Mouse (Mus musculus) limb, embryonic 13.5 days (tissue): ENCODE data around the gene Aqp1. TPM values are rescaled to one million over a fixed set of nuclear protein-coding genes. Genes with fewer than 3 reads are reported as not detected.
A peak's percentile ranks its signal among the peaks of the same experiment; 100 is the strongest.

Experiments
- ATAC-seq: fragments of 200-750 bp; cut with Nextera tagmentation; 2 replicates; pipeline ENCODE4 v1.8.0; 2017; ENCODE audit warnings: low read depth, moderate number of reproducible peaks, moderate TSS enrichment; ENCODE audit not compliant: low FRiP score
- H3K27ac ChIP-seq: fragments of 300-500 bp; sonication (generic); 2 replicates; pipeline ENCODE4 v1.5.1; 2015; ENCODE audit warnings: inconsistent platforms, mild to moderate bottlenecking, moderate library complexity
- H3K27me3 ChIP-seq: fragments of 300-500 bp; sonication (generic); 2 replicates; pipeline ENCODE4 v1.6.1; 2015; ENCODE audit warnings: mild to moderate bottlenecking, inconsistent platforms
- H3K36me3 ChIP-seq: fragments of 300-500 bp; sonication (generic); 2 replicates; pipeline ENCODE4 v1.6.1; 2015; ENCODE audit warnings: inconsistent platforms, mild to moderate bottlenecking, moderate library complexity
- H3K4me1 ChIP-seq: fragments of 300-500 bp; sonication (generic); 2 replicates; pipeline ENCODE4 v1.6.1; 2015; ENCODE audit warnings: inconsistent platforms
- H3K4me2 ChIP-seq: fragments of 300-500 bp; sonication (generic); replicated peaks from 2 replicates; pipeline ENCODE4 v1.6.1; 2015; ENCODE audit warnings: inconsistent platforms, mild to moderate bottlenecking, moderate library complexity
- H3K4me3 ChIP-seq: fragments of 300-500 bp; sonication (generic); 2 replicates; pipeline ENCODE4 v1.5.1; 2015; ENCODE audit warnings: moderate library complexity, mild to moderate bottlenecking, inconsistent platforms
- H3K9ac ChIP-seq: fragments of 300-500 bp; sonication (generic); 2 replicates; pipeline ENCODE4 v1.6.1; 2015; ENCODE audit warnings: mild to moderate bottlenecking, inconsistent platforms
- H3K9me3 ChIP-seq: fragments of 300-500 bp; sonication (generic); 2 replicates; pipeline ENCODE4 v1.6.1; 2016; ENCODE audit warnings: inconsistent platforms
- WGBS: fragments of 180-500 bp; shearing (Covaris S2); methylation state at CpG from one replicate; pipeline ENCODE4 v1.1.7; 2015; 5-methylcytosine and 5-hydroxymethylcytosine counted together
- polyA plus RNA-seq: library from polyadenylated mRNA; unstranded; fragments of >200 nt; fragmentation: Nextera tagmentation; extraction: Ambion mirVana; gene quantifications from 2 replicates; pipeline ENCODE4 v1.2.1, GENCODE M21; 2015

Gene Aqp1
- polyA plus RNA-seq, 1 experiment from 2014 or later = 33.9 TPM

DNA sequence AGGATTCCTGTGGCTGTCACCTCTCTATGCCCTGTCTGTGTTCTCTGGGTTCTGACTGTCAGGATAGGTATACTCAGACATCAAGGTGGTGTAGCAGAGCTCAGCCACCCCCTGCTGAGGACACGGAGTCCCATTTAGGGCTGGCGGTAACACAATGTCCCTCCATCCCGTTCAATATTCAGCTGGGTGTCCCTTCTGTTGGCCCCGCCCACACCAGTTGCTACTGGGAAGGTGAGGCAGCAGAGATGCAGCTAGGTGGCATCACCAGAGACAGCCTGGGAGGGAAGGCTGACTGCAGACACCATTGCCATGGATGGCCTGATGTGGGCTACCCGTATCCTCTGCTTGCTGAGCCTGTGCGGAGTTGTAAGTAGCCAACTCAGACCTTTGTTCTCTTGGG lies 39.8 kb downstream of the Aqp1 start, which contains the start of gene Ghrhr:
Gene Ghrhr, plus strand, starts transcription at position 220 of the 400 bp plus-strand sequence.
- no peaks in the 10 kb centered on the region for H3K27me3 ChIP-seq
- WGBS = 76% methylated on average over 6 of the region's 6 CpGs
- H3K27ac ChIP-seq = no peak within 1 kb of the TSS
- ATAC-seq = no peak
- no peak within 1 kb of the TSS for H3K4me2 ChIP-seq
- H3K4me3 ChIP-seq = no peak within 1 kb of the TSS
- H3K36me3 ChIP-seq = no peaks in the 10 kb centered on the region
- H3K9ac ChIP-seq = no peak within 1 kb of the TSS
- no peaks in the 10 kb centered on the region for H3K9me3 ChIP-seq
- H3K4me1 ChIP-seq = peaks cover 11% of the 10 kb centered on the region; the same call in 1 of the 2 replicates

DNA sequence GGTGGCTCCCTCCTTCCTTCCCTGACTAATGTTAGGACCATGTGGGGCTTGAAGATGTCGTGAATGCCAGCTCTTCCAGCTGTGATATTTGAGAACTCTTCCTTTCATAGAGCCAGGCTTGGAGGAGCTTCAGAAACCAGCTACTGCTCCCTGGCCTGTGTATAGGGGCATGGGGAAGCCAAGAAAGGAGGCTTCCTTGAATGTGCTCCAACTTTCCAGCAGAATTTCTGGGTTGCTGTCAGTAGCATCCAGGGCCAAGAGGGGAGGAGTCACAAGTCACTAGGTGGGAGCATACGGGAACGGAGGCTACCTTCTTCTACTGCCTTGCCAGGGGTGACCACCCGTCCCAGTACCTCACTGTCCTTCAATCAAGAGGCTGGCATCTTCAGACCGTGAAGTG lies 40.3 kb downstream of the Aqp1 start:
- Histone ChIP-seq H3K4me2 (no peak overlapping the region), H3K36me3 (no peaks in the 10 kb centered on the region), H3K9ac (no peak overlapping the region), H3K4me3 (no peak overlapping the region), H3K27ac (no peak overlapping the region), H3K27me3 (no peaks in the 10 kb centered on the region), H3K9me3 (no peaks in the 10 kb centered on the region), H3K4me1 (peaks cover 11% of the 10 kb centered on the region; the same call in 1 of the 2 replicates)
- 75% methylated on average over 5 of the region's 5 CpGs for WGBS
- no peak for ATAC-seq

DNA sequence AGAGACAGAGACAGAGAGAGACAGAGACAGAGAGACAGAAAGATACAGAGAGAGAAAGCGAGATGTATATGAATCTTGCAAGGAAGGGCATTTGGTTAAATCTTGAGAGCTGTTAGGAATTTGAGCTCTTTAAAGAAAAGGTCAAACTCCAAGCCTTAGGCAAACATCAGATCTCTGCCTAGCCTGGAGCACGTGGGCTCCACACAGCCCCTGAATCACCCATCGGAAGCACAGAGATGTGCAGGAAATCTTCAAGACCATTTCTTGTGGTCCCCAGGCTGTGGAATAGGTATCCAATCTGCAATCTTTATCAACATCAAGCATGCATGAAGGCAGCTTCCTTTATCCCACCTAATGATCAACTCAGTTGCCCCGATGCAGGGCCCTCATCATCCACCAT lies 41.2 kb downstream of the Aqp1 start:
- 88% methylated on average over 4 of the region's 4 CpGs for WGBS
- Histone ChIP-seq H3K36me3 (no peaks in the 10 kb centered on the region), H3K9me3 (no peaks in the 10 kb centered on the region), H3K9ac (no peak overlapping the region), H3K27me3 (no peaks in the 10 kb centered on the region), H3K4me3 (no peak overlapping the region), H3K27ac (no peak overlapping the region), H3K4me1 (peaks cover 11% of the 10 kb centered on the region; the same call in 1 of the 2 replicates), H3K4me2 (no peak overlapping the region)
- no peak for ATAC-seq

GRCm38 (mm10) chr6:55379641-55380335 lies 43.6 kb downstream of the Aqp1 start:
- ATAC-seq = no peak
- H3K27me3 ChIP-seq = no peaks in the 10 kb centered on the region

GRCm38 (mm10) chr6:55381966-55382365 lies 45.7 kb downstream of the Aqp1 start:
- 83% methylated on average over 4 of the region's 4 CpGs for WGBS
- Histone ChIP-seq H3K4me3 (no peak overlapping the region), H3K9ac (no peak overlapping the region), H3K4me1 (no peaks in the 10 kb centered on the region), H3K36me3 (no peaks in the 10 kb centered on the region), H3K4me2 (no peak overlapping the region), H3K27ac (no peak overlapping the region), H3K27me3 (no peaks in the 10 kb centered on the region), H3K9me3 (no peaks in the 10 kb centered on the region)
- no peak for ATAC-seq

More at GRCm38 (mm10) chr6:55379641-55380335, 43.6 kb downstream of the Aqp1 start:
- 36% methylated on average over 3 of the region's 3 CpGs for WGBS
- H3K36me3 ChIP-seq = no peaks in the 10 kb centered on the region
- H3K9me3 ChIP-seq = no peaks in the 10 kb centered on the region
- no peak overlapping the region for H3K4me3 ChIP-seq
- no peak overlapping the region for H3K4me2 ChIP-seq
- H3K9ac ChIP-seq = no peak overlapping the region
- H3K4me1 ChIP-seq = peaks cover 7% of the 10 kb centered on the region; the same call in 1 of the 2 replicates
- H3K27ac ChIP-seq = no peak overlapping the region

DNA sequence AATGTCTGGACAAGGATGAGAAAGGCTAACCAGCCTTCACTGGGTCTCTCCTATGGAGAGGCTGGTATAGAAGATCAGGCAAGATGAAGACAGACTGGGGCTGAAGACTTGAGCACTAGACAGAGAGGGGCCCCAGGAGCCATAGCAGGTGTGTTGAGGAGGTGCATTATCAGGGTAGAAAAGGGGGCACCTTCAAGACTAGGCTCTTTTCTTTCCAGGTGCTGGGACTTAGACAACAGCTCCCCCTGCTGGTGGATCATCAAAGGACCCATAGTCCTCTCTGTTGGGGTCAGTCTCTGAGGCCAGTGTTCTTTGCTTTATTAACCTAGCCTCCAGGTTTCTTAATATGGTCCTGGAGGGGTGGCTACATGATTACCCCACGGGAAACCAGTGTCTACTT lies 47.7 kb downstream of the Aqp1 start:
- no peak overlapping the region for H3K9ac ChIP-seq
- 0 out of 2 replicates have a peak, but pooled peaks cover 6% of the 10 kb centered on the region for H3K4me1 ChIP-seq
- peaks cover 9% of the 10 kb centered on the region; the same call in 1 of the 2 replicates for H3K27me3 ChIP-seq
- no peaks in the 10 kb centered on the region for H3K9me3 ChIP-seq
- 0 out of 2 replicates have a peak, but pooled peaks have one; percentile 51 for ATAC-seq
- 11% methylated on average over 1 of the region's 1 CpGs for WGBS
- H3K4me2 ChIP-seq = no peak overlapping the region
- no peak overlapping the region for H3K4me3 ChIP-seq
- H3K27ac ChIP-seq = no peak overlapping the region
- H3K36me3 ChIP-seq = no peaks in the 10 kb centered on the region

GRCm38 (mm10) chr6:55384356-55384951 lies 48.2 kb downstream of the Aqp1 start:
- no peak overlapping the region for H3K4me2 ChIP-seq
- no peak for ATAC-seq
- 0 out of 2 replicates have a peak, but pooled peaks cover 7% of the 10 kb centered on the region for H3K4me1 ChIP-seq
- no peaks in the 10 kb centered on the region for H3K36me3 ChIP-seq
- no peak overlapping the region for H3K4me3 ChIP-seq
- 63% methylated on average over 5 of the region's 5 CpGs for WGBS
- H3K9me3 ChIP-seq = no peaks in the 10 kb centered on the region
- H3K9ac ChIP-seq = no peak overlapping the region
- H3K27me3 ChIP-seq = peaks cover 11% of the 10 kb centered on the region; the same call in 1 of the 2 replicates
- H3K27ac ChIP-seq = no peak overlapping the region

GRCm38 (mm10) chr6:55388546-55389169 lies 52.4 kb downstream of the Aqp1 start:
- ATAC-seq = no peak
- Histone ChIP-seq H3K27ac (no peak overlapping the region), H3K9me3 (no peaks in the 10 kb centered on the region), H3K36me3 (no peaks in the 10 kb centered on the region), H3K4me2 (no peak overlapping the region), H3K27me3 (peaks cover 16% of the 10 kb centered on the region), H3K4me1 (0 out of 2 replicates have a peak, but pooled peaks cover 10% of the 10 kb centered on the region), H3K9ac (no peak overlapping the region), H3K4me3 (no peak overlapping the region)
- WGBS = 38% methylated on average over 12 of the region's 12 CpGs

- no peak for ATAC-seq
- Histone ChIP-seq H3K4me3 (no peak overlapping the region), H3K4me1 (0 out of 2 replicates have a peak, but pooled peaks cover 10% of the 10 kb centered on the region), H3K36me3 (no peaks in the 10 kb centered on the region), H3K27me3 (peaks cover 16% of the 10 kb centered on the region), H3K4me2 (no peak overlapping the region), H3K27ac (no peak overlapping the region), H3K9me3 (no peaks in the 10 kb centered on the region), H3K9ac (no peak overlapping the region)
- 65% methylated on average over 5 of the region's 5 CpGs for WGBS
Measured at GRCm38 (mm10) chr6:55389321-55389720, 53.1 kb downstream of the Aqp1 start.

- 18% methylated on average over 4 of the region's 4 CpGs for WGBS
- H3K9ac ChIP-seq = no peak overlapping the region
- no peak overlapping the region for H3K4me3 ChIP-seq
- H3K9me3 ChIP-seq = no peaks in the 10 kb centered on the region
- no peaks in the 10 kb centered on the region for H3K36me3 ChIP-seq
- ATAC-seq = no peak
- H3K27me3 ChIP-seq = peaks cover 16% of the 10 kb centered on the region
- no peak overlapping the region for H3K4me2 ChIP-seq
- peaks cover 18% of the 10 kb centered on the region for H3K4me1 ChIP-seq
- no peak overlapping the region for H3K27ac ChIP-seq
Measured at GRCm38 (mm10) chr6:55391814-55392213, 55.6 kb downstream of the Aqp1 start.

DNA sequence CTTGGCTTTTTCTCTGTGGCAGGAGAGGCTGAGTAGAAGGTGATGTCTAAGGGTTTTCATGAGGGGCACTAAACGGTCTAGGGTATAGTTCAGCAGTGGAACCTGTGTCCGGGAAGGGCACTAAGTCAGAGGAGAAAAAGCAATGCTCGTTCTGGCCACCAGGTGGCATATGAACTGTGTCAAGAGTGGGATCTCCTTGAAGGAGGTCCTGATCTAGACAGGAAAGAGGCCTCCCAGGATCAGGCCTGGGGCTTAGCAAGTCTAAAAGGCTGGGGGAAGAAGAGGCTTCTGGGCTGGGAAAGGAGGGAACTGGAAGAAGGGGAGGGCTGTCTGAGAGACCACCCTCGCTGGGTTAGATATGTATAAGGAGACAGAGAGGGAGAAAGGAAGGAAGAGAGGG lies 56.2 kb downstream of the Aqp1 start:
- 13% methylated on average over 4 of the region's 4 CpGs for WGBS
- H3K36me3 ChIP-seq = no peaks in the 10 kb centered on the region
- ATAC-seq = peak; percentile 55
- peaks cover 21% of the 10 kb centered on the region for H3K4me1 ChIP-seq
- no peak overlapping the region for H3K4me2 ChIP-seq
- H3K4me3 ChIP-seq = no peak overlapping the region
- no peak overlapping the region for H3K9ac ChIP-seq
- H3K27ac ChIP-seq = no peak overlapping the region
- H3K9me3 ChIP-seq = no peaks in the 10 kb centered on the region
- H3K27me3 ChIP-seq = peaks cover 19% of the 10 kb centered on the region

- no peaks in the 10 kb centered on the region for H3K9me3 ChIP-seq
- H3K4me3 ChIP-seq = no peak overlapping the region
- H3K27ac ChIP-seq = no peak overlapping the region
- no peak overlapping the region for H3K9ac ChIP-seq
- no peaks in the 10 kb centered on the region for H3K36me3 ChIP-seq
- peaks cover 15% of the 10 kb centered on the region for H3K4me1 ChIP-seq
- 84% methylated on average over 10 of the region's 10 CpGs for WGBS
- no peak overlapping the region for H3K4me2 ChIP-seq
- no peak for ATAC-seq
- peaks cover 8% of the 10 kb centered on the region for H3K27me3 ChIP-seq
Measured at GRCm38 (mm10) chr6:55394854-55395253, 58.6 kb downstream of the Aqp1 start.
